Mouse (Mus musculus) embryonic facial prominence, embryonic 13.5 days (tissue): ENCODE measurements around the gene D10Wsu102e. TPM values are rescaled to one million over a fixed set of nuclear protein-coding genes. Genes with fewer than 3 reads are reported as not detected.

Source experiments
- ATAC-seq: fragments of 200-750 bp; cut with Nextera tagmentation; 2 replicates; pipeline ENCODE4 v1.8.0; 2017; ENCODE audit warnings: low read depth; ENCODE audit not compliant: insufficient number of reproducible peaks, insufficient read depth, low FRiP score, low TSS enrichment
- H3K27ac ChIP-seq: fragments of 300-500 bp; sonication (generic); 2 replicates; pipeline ENCODE4 v1.5.1; 2015; ENCODE audit warnings: moderate library complexity, mild to moderate bottlenecking, inconsistent platforms
- H3K27me3 ChIP-seq: fragments of 300-500 bp; sonication (generic); 2 replicates; pipeline ENCODE4 v1.6.1; 2015; ENCODE audit warnings: mild to moderate bottlenecking, inconsistent platforms
- H3K36me3 ChIP-seq: fragments of 300-500 bp; sonication (generic); 2 replicates; pipeline ENCODE4 v1.6.1; 2015; ENCODE audit warnings: mild to moderate bottlenecking, inconsistent platforms
- H3K4me1 ChIP-seq: fragments of 300-500 bp; sonication (generic); 2 replicates; pipeline ENCODE4 v1.6.1; 2015; ENCODE audit warnings: inconsistent platforms
- H3K4me2 ChIP-seq: fragments of 300-500 bp; sonication (generic); 2 replicates; pipeline ENCODE4 v1.6.1; 2015; ENCODE audit warnings: moderate library complexity, mild to moderate bottlenecking, inconsistent platforms
- H3K4me3 ChIP-seq: fragments of 300-500 bp; sonication (generic); 2 replicates; pipeline ENCODE4 v1.5.1; 2015; ENCODE audit warnings: mild to moderate bottlenecking, inconsistent platforms
- H3K9ac ChIP-seq: fragments of 300-500 bp; sonication (generic); 2 replicates; pipeline ENCODE4 v1.6.1; 2015; ENCODE audit warnings: mild to moderate bottlenecking, inconsistent platforms
- H3K9me3 ChIP-seq: fragments of 300-500 bp; sonication (generic); 2 replicates; pipeline ENCODE4 v1.6.1; 2016; ENCODE audit warnings: inconsistent platforms
- WGBS: fragments of 180-500 bp; shearing (Covaris S2); methylation state at CpG from one replicate; pipeline ENCODE4 v1.1.7; 2015; ENCODE audit warnings: mixed read lengths; 5-methylcytosine and 5-hydroxymethylcytosine counted together
- polyA plus RNA-seq: library from polyadenylated mRNA; unstranded; fragments of >200 nt; fragmentation: Nextera tagmentation; extraction: Ambion mirVana; gene quantifications from 2 replicates; pipeline ENCODE4 v1.2.1, GENCODE M21; 2015

D10Wsu102e gene
- 0.81 and 0.83 TPM in 2 replicates for polyA plus RNA-seq

DNA sequence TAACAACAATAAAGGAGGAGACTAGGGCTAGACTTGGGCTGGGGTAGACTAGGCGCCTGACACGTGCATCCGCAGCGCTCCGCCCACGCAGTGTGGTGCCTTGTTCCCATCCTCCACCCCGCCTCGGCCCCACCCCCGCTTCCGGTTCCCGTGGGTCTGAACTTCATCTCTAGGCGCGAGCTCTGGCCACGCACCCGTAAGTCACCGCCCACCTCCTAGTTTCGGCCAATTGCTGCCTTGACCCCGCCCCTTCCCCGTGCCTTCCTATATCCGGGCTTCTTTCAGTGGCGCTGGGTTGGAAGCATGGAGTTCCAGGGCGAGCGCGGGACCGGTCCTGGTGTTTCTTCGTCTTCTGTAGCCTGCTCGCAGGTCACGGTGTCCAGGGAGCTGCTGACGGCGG, at the start of gene D10Wsu102e:
Gene D10Wsu102e (plus strand): TSS at position 266 of the 400 bp plus-strand sequence.
- under 1% methylated on average over 30 of the region's 30 CpGs for WGBS
- Histone ChIP-seq H3K36me3 (peaks cover 28% of the 10 kb centered on the region), H3K4me2 (peak within 1 kb of the TSS; percentile 82), H3K4me1 (peaks cover 21% of the 10 kb centered on the region), H3K4me3 (peak within 1 kb of the TSS; percentile 93), H3K27ac (peak within 1 kb of the TSS; percentile 73), H3K9me3 (no peaks in the 10 kb centered on the region), H3K27me3 (no peaks in the 10 kb centered on the region), H3K9ac (peak within 1 kb of the TSS; percentile 90)
- peak; percentile 95 for ATAC-seq

DNA sequence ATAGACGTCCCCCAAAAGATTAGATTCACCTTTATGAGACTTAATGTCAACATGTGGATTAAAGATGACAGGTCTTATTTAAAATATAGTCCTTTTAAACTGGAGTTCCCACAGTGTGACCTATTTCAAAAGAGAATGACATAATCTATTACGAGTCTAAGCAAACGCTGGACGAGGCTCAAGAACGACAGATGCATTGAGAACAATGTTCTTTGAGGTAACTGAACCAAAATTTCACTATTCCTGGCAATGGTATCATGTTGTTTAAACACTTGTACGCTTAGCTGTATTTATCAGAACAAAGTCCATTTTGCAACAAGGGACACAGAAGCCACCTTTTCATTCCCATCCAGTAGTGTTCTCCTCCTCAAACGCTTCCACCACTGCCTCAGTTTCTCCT, 49.7 kb upstream of the D10Wsu102e start:
- no peaks in the 10 kb centered on the region for H3K4me1 ChIP-seq
- H3K4me3 ChIP-seq: no peak overlapping the region
- H3K9me3 ChIP-seq: 0 out of 2 replicates have a peak, but pooled peaks cover 4% of the 10 kb centered on the region
- H3K36me3 ChIP-seq: no peaks in the 10 kb centered on the region
- ATAC-seq: no peak
- no peak overlapping the region for H3K4me2 ChIP-seq
- H3K27ac ChIP-seq: no peak overlapping the region
- H3K9ac ChIP-seq: no peak overlapping the region
- no peaks in the 10 kb centered on the region for H3K27me3 ChIP-seq
- 79% methylated on average over 7 of the region's 7 CpGs for WGBS

DNA sequence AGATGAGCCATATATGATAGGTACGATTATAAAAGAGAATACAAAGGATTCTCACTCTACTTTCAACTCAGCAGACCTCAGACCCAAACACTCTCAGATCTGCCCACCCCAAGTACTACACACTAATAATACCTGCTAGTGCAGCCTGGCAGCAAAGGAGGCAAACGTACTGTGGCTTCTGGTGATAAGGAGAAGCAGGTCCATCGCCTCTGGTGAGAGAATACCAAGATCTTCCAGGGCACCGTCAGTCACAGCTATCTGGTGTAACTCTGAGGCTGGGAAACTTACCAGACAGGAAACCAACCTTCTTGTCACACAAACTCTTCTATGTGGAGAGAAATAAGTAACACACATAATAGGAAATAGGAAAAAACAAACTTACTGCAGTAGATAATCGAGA, 47.0 kb upstream of the D10Wsu102e start:
- no peak overlapping the region for H3K9ac ChIP-seq
- no peaks in the 10 kb centered on the region for H3K36me3 ChIP-seq
- H3K4me3 ChIP-seq: no peak overlapping the region
- WGBS: 74% methylated on average over 5 of the region's 5 CpGs
- H3K4me2 ChIP-seq: no peak overlapping the region
- H3K27me3 ChIP-seq: no peaks in the 10 kb centered on the region
- no peak for ATAC-seq
- H3K9me3 ChIP-seq: 0 out of 2 replicates have a peak, but pooled peaks cover 4% of the 10 kb centered on the region
- no peak overlapping the region for H3K27ac ChIP-seq
- no peaks in the 10 kb centered on the region for H3K4me1 ChIP-seq

DNA sequence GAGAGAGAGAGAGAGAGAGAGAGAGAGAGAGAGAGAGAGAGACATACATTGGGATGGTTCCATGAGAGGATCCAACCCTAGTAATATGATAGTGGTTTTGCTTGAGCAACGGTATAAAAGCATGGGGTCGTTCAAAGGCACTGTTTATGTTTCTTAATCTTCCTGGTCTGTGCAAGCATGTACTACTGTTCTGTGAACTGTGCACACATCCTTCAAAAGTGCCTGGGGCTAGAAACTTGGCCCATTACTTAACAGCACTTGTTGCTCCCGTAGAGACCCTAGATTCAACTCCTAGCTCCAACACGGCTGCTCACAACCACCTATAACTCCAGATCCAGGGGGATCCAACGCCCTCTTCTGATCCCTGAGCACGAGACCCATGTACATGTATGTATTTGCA, 39.6 kb upstream of the D10Wsu102e start:
- no peak overlapping the region for H3K9ac ChIP-seq
- H3K4me2 ChIP-seq: no peak overlapping the region
- H3K9me3 ChIP-seq: no peaks in the 10 kb centered on the region
- no peak overlapping the region for H3K4me3 ChIP-seq
- ATAC-seq: no peak
- no peaks in the 10 kb centered on the region for H3K27me3 ChIP-seq
- 62% methylated on average over 6 of the region's 6 CpGs for WGBS
- no peak overlapping the region for H3K27ac ChIP-seq
- peaks cover 4% of the 10 kb centered on the region; the same call in 1 of the 2 replicates for H3K4me1 ChIP-seq
- no peaks in the 10 kb centered on the region for H3K36me3 ChIP-seq

DNA sequence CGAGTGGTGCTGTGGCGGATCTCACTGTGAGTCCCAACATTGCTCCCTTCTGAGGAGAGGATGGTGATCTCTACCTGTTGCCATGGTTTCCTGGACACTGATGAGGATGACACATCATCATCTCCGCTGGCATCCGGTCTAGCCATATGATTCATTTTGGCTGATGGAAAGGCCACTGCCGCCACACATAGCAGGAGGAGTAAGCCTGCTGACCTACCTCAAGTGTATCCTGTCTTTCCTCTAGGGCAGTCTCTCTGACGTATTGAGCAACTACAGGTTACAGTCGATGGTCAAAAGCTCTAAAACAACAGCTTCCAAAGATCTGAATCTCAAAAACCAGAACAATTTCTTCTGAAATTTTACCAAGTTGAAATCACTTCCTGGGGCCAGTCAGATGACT, 39.2 kb upstream of the D10Wsu102e start:
- no peak for ATAC-seq
- Histone ChIP-seq H3K4me1 (peaks cover 4% of the 10 kb centered on the region; the same call in 1 of the 2 replicates), H3K36me3 (no peaks in the 10 kb centered on the region), H3K9ac (no peak overlapping the region), H3K4me3 (no peak overlapping the region), H3K27me3 (no peaks in the 10 kb centered on the region), H3K27ac (no peak overlapping the region), H3K4me2 (no peak overlapping the region), H3K9me3 (no peaks in the 10 kb centered on the region)
- 82% methylated on average over 7 of the region's 7 CpGs for WGBS

DNA sequence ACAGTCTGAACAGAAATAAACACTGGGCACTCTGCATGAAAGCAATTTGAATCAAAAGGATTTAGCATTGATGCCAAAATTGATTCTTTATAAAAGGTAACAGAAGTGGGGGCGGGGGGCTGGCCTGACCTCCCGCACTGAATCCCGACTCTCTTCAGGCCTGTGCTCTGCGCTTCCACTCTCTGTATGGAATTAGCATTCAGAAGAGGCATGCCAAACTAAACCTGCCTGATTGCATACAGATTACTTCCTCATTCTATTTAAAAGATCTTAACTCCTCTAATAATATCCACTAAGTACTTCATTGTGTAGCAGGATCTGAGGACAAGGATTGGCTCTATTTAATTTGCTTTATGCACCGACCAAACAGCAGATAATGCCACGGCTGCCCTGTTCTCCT, 38.5 kb upstream of the D10Wsu102e start:
- H3K9ac ChIP-seq: no peak overlapping the region
- H3K27ac ChIP-seq: no peak overlapping the region
- no peaks in the 10 kb centered on the region for H3K9me3 ChIP-seq
- no peak for ATAC-seq
- no peaks in the 10 kb centered on the region for H3K27me3 ChIP-seq
- no peak overlapping the region for H3K4me2 ChIP-seq
- 41% methylated on average over 6 of the region's 6 CpGs for WGBS
- H3K4me1 ChIP-seq: peaks cover 4% of the 10 kb centered on the region; the same call in 1 of the 2 replicates
- H3K36me3 ChIP-seq: no peaks in the 10 kb centered on the region
- no peak overlapping the region for H3K4me3 ChIP-seq

DNA sequence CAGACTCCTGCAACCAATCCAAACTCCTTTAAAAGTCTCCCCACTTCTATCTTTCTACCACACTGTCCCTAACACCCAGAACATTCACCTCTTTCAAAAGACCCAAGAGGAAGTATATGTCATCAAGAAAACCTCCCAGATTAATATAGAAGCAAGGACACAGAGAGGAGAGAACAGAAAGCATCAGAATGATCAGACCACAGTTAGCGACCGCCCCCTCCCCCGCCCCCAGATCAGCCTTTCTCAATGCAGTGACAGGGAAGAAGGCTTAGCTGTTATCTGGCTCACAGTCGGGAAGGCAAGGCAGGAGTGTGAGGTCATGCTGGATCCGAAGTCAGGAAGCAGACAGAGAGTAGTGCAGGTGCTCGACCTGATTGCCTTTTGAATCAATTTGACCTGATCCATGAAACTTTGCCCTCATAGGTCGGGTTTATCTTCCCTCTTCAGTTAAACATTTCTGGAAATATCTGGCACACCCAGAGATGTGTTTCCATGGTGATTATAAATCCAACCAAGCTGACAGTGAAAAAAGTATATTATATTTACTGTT, 37.4 kb upstream of the D10Wsu102e start:
- Histone ChIP-seq H3K27ac (no peak overlapping the region), H3K9me3 (no peaks in the 10 kb centered on the region), H3K9ac (no peak overlapping the region), H3K4me3 (no peak overlapping the region), H3K36me3 (no peaks in the 10 kb centered on the region), H3K27me3 (no peaks in the 10 kb centered on the region), H3K4me2 (no peak overlapping the region), H3K4me1 (peaks cover 4% of the 10 kb centered on the region; the same call in 1 of the 2 replicates)
- ATAC-seq: no peak
- WGBS: 48% methylated on average over 7 of the region's 7 CpGs

DNA sequence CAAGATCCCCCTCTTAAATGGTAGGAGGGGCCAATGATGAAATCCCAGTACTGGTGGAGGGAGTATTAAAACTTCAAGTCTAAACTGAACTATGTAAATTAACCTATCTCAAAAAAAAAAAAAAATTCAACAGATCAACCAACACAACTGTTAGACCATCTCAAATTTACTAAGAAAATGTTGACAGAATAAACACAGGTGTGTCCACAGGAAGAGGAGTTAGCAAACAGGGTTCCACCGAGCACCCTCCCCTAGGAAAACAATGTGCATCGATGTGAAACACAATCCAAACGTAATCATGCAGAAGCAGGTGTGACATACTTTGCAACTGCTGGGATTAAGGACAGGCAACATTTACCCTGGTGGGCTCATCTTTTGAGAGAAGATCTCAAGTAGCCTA, 35.1 kb upstream of the D10Wsu102e start:
- H3K4me2 ChIP-seq: no peak overlapping the region
- H3K4me1 ChIP-seq: peaks cover 20% of the 10 kb centered on the region
- ATAC-seq: no peak
- WGBS: 76% methylated on average over 3 of the region's 3 CpGs
- H3K27me3 ChIP-seq: no peaks in the 10 kb centered on the region
- no peak overlapping the region for H3K27ac ChIP-seq
- no peak overlapping the region for H3K4me3 ChIP-seq
- no peaks in the 10 kb centered on the region for H3K36me3 ChIP-seq
- no peak overlapping the region for H3K9ac ChIP-seq
- H3K9me3 ChIP-seq: no peaks in the 10 kb centered on the region

DNA sequence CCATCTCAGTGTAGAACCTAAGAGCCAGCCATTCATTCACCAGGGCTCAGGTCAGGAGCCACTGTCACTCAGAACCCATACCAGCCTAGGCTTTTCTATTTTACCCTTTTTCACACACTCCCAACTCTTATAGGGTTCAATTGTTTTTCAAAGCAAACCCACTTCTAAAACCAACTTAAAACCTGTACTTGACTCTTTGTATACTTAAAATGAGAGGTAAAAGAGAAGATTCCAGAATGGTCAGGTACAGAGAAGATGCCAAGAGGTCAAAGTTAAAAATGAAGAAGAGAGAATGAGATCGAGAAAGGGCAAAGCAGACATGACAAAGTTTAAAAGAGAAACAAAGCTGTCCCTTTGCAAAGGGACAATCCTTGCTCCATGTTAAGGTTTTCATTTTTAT, 34.1 kb upstream of the D10Wsu102e start:
- no peaks in the 10 kb centered on the region for H3K9me3 ChIP-seq
- no peak overlapping the region for H3K4me3 ChIP-seq
- ATAC-seq: no peak
- no peak overlapping the region for H3K4me2 ChIP-seq
- H3K27ac ChIP-seq: no peak overlapping the region
- H3K27me3 ChIP-seq: no peaks in the 10 kb centered on the region
- WGBS: 88% methylated on average over 1 of the region's 1 CpGs
- H3K9ac ChIP-seq: no peak overlapping the region
- peaks cover 18% of the 10 kb centered on the region for H3K4me1 ChIP-seq
- no peaks in the 10 kb centered on the region for H3K36me3 ChIP-seq

DNA sequence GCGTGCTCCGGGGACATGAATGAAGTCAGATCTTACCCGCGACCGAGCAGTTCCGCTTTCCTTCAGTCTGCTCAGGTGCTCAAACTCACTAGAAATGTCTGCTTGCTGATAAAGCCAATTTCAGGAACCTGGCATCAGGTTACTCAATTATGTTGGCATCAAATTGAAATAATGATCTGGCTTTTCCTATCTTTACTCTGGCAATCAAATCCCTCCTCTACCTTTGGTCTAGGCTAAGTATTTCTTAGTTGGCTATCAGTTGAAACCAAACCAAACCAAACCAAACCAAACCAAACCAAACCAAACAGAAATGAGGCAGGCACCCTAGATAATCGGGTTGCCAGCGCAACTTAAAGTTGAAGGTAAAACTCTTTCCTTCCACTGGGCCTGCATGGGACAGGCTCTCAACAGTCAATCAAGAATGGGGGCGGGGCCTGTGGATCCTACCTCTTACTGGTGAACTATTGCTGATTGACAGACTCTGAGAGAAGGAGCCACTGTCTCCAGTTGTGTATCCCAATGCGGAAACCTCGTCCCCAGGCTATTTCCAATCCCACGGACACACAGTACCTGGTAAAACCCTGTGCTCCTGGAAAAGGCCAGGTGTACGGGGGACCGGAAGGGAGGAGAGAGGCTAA, 33.3 kb upstream of the D10Wsu102e start:
- no peak overlapping the region for H3K4me2 ChIP-seq
- no peak for ATAC-seq
- peaks cover 16% of the 10 kb centered on the region for H3K4me1 ChIP-seq
- no peaks in the 10 kb centered on the region for H3K36me3 ChIP-seq
- no peak overlapping the region for H3K4me3 ChIP-seq
- H3K27ac ChIP-seq: no peak overlapping the region
- no peak overlapping the region for H3K9ac ChIP-seq
- no peaks in the 10 kb centered on the region for H3K9me3 ChIP-seq
- WGBS: 87% methylated on average over 14 of the region's 14 CpGs
- H3K27me3 ChIP-seq: no peaks in the 10 kb centered on the region

DNA sequence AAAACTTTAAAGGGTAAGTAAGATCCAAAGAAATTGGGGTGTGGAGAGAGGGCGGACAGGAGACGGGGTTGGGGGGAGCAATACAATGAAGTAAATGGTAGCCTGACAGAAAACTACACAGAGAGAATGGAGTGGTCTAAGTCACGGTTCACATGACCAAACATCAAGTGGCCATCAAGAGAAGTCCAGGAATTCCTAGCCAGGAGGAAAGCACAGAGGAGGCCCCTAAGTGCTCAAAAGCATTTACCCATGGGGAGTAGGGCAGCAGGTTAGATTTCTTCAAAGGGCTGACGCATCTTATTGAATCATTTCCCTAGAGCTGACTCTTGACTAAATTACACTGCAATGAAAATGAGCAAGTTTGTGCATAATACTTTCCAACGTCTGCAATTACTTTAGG, 31.2 kb upstream of the D10Wsu102e start:
- Histone ChIP-seq H3K4me2 (no peak overlapping the region), H3K9me3 (no peaks in the 10 kb centered on the region), H3K27ac (peak overlapping the region; percentile 83), H3K27me3 (peaks cover 3% of the 10 kb centered on the region), H3K4me3 (no peak overlapping the region), H3K4me1 (peaks cover 16% of the 10 kb centered on the region), H3K9ac (no peak overlapping the region), H3K36me3 (no peaks in the 10 kb centered on the region)
- no peak for ATAC-seq
- 47% methylated on average over 5 of the region's 5 CpGs for WGBS

DNA sequence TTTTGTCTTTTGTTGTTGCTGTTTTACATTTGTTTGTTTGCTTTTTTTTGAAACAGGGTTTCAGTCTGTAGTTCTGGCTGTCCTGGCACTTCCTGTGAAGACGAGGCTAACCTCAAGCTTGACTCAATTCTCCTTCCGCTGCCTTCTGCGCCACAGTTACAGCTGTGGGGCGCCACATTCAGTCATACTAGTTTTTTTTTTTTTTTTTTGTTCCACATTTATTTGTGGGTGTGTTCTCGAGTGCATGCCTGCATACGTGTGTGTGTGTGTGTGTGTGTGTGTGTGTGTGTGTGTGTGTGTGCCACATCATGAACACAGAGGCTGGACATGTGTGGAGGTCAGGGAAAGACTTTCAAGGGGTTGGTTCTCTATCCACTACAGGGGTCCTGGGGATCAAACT, 29.7 kb upstream of the D10Wsu102e start:
- Histone ChIP-seq H3K4me1 (peaks cover 16% of the 10 kb centered on the region), H3K4me2 (no peak overlapping the region), H3K9me3 (no peaks in the 10 kb centered on the region), H3K27me3 (peaks cover 18% of the 10 kb centered on the region), H3K36me3 (no peaks in the 10 kb centered on the region), H3K9ac (no peak overlapping the region), H3K4me3 (no peak overlapping the region), H3K27ac (no peak overlapping the region)
- no peak for ATAC-seq
- WGBS: 68% methylated on average over 6 of the region's 6 CpGs
